Mouse (Mus musculus) erythroblast, embryonic 14.5 days (primary cell): ENCODE data around the gene Cldn16. TPM values are rescaled to one million over a fixed set of nuclear protein-coding genes. Genes with fewer than 3 reads are reported as not detected.
"Not testable (repeated sequence)": the region's sequence is repeated elsewhere in the genome, so short reads cannot be mapped to it uniquely, and the experiment has no call there.

Experiments
- H3K27me3 ChIP-seq: 2 replicates; pipeline ENCODE4 v1.6.1; 2012; ENCODE audit warnings: inconsistent platforms; ENCODE audit not compliant: control insufficient read depth
- H3K36me3 ChIP-seq: 2 replicates; pipeline ENCODE4 v1.6.1; 2012; ENCODE audit warnings: mild to moderate bottlenecking, inconsistent platforms; ENCODE audit not compliant: control insufficient read depth
- H3K4me1 ChIP-seq: 2 replicates; pipeline ENCODE4 v1.6.1; 2012; ENCODE audit warnings: inconsistent platforms; ENCODE audit not compliant: control insufficient read depth
- H3K4me3 ChIP-seq: replicated peaks from 2 replicates; pipeline ENCODE3; 2012; ENCODE audit warnings: moderate library complexity, mild to moderate bottlenecking, inconsistent platforms
- H3K9me3 ChIP-seq: 2 replicates; pipeline ENCODE4 v1.6.1; 2012; ENCODE audit warnings: low read length, inconsistent platforms, mixed read lengths; ENCODE audit not compliant: control insufficient read depth
- GATA1 ChIP-seq: IDR thresholded peaks from 2 replicates; pipeline ENCODE4 v1.6.1; 2012; ENCODE audit warnings: low read length, inconsistent platforms, mixed read lengths
- TAL1 ChIP-seq: IDR thresholded peaks from 3 replicates; pipeline ENCODE4 v1.6.1; 2012; ENCODE audit warnings: low read length, inconsistent platforms, mixed read lengths
- polyA plus RNA-seq: library from polyadenylated mRNA; stranded (reverse); fragments of >175 nt; gene quantifications from 2 replicates; pipeline ENCODE4 v1.2.3, GENCODE M21; 2012

Gene Cldn16
- polyA plus RNA-seq, 1 experiment = not detected

- Histone ChIP-seq H3K9me3 (no peaks in the 10 kb centered on the region), H3K4me3 (no peak overlapping the region), H3K4me1 (no peaks in the 10 kb centered on the region), H3K27me3 (no peaks in the 10 kb centered on the region), H3K36me3 (no peaks in the 10 kb centered on the region)
- TF ChIP-seq GATA1 = no peak
- TF ChIP-seq TAL1 = no peak
Measured at GRCm38 (mm10) chr16:26456182-26456581, 6.8 kb upstream of the Cldn16 start.

GRCm38 (mm10) chr16:26466535-26466934, 3.6 kb downstream of the Cldn16 start:
- H3K9me3 ChIP-seq = peaks cover 5% of the 10 kb centered on the region; the same call in 1 of the 2 replicates
- no peaks in the 10 kb centered on the region for H3K36me3 ChIP-seq
- H3K27me3 ChIP-seq = no peaks in the 10 kb centered on the region
- no peak for TF ChIP-seq TAL1
- H3K4me1 ChIP-seq = no peaks in the 10 kb centered on the region
- H3K4me3 ChIP-seq = no peak overlapping the region

- no peaks in the 10 kb centered on the region for H3K36me3 ChIP-seq
- no peaks in the 10 kb centered on the region for H3K27me3 ChIP-seq
- no peak overlapping the region for H3K4me3 ChIP-seq
- TF ChIP-seq GATA1 (no peak), TAL1 (no peak)
- no peaks in the 10 kb centered on the region for H3K9me3 ChIP-seq
- no peaks in the 10 kb centered on the region for H3K4me1 ChIP-seq
Measured at GRCm38 (mm10) chr16:26471254-26471653, 8.3 kb downstream of the Cldn16 start.

GRCm38 (mm10) chr16:26495721-26496120, 32.8 kb downstream of the Cldn16 start:
- H3K36me3 ChIP-seq = no peaks in the 10 kb centered on the region
- H3K4me3 ChIP-seq = no peak overlapping the region
- H3K9me3 ChIP-seq = no peaks in the 10 kb centered on the region
- TF ChIP-seq TAL1 = no peak
- no peak for TF ChIP-seq GATA1
- no peaks in the 10 kb centered on the region for H3K4me1 ChIP-seq
- no peaks in the 10 kb centered on the region for H3K27me3 ChIP-seq

GRCm38 (mm10) chr16:26499705-26500104, 36.8 kb downstream of the Cldn16 start:
- not testable (repeated sequence) for H3K36me3 ChIP-seq, H3K27me3 ChIP-seq, H3K9me3 ChIP-seq, H3K4me1 ChIP-seq, H3K4me3 ChIP-seq

DNA sequence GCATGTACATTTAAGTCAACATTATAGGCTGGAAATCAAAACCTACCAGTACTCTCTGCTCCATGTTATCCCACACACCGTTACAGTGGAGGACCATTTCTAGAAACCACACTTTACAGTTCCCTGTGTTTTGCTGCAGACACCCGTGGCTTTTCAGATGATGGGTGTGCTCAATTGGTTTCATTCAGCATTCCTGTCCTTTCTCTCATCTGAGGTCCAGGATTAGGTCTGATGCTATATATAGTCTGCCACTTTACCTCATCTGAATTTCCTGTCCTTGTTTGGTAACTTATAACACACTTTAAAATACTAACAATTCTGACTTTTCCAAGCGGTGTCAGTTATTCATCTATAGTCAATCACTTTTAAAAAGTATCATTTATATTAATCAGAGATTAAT, 37.8 kb downstream of the Cldn16 start:
- Histone ChIP-seq H3K36me3 (no peaks in the 10 kb centered on the region), H3K4me3 (no peak overlapping the region), H3K27me3 (no peaks in the 10 kb centered on the region), H3K4me1 (no peaks in the 10 kb centered on the region), H3K9me3 (no peaks in the 10 kb centered on the region)
- no peak for TF ChIP-seq TAL1
- TF ChIP-seq GATA1 = no peak

DNA sequence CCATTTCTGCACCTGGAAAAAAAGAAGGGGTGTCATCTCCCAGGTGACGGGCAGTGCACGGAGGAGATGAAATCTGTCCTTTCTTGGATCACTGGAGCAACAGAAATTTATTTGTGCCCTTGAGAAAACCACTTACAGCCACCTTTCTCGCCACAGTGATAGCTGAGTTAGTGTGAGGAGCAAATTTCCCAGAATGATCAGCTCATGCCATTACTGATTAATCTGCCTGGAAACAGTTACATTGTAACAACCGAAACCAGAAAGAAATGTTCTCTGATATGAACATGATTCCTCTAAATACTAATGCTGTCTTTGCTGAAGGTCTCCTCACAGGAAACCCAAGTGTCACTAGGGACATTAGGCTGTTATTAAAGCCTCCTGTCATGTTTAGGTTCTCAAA, 42.0 kb downstream of the Cldn16 start:
- no peak for TF ChIP-seq TAL1
- TF ChIP-seq GATA1 = no peak
- no peaks in the 10 kb centered on the region for H3K4me1 ChIP-seq
- no peaks in the 10 kb centered on the region for H3K27me3 ChIP-seq
- no peaks in the 10 kb centered on the region for H3K36me3 ChIP-seq
- H3K9me3 ChIP-seq = no peaks in the 10 kb centered on the region
- no peak overlapping the region for H3K4me3 ChIP-seq

DNA sequence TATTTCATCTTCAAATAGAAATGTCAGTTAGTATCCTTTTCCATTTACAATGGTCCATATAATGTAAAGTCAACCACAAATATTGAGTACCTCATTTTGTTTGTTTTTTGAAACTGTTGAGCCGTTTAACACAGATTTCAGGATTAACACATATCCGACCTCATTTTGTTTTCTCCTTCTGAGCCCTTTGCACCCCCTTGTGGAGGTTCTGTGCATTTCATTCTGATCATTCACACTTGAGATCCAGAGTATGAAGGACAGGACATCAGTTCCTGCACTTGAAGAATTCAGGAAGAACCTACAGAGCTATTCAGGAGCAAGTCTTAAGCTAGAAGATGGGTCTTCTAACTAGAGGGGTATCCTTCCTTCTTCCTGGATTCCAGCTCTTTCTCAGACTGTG, 56.7 kb downstream of the Cldn16 start:
- Histone ChIP-seq H3K4me1 (no peaks in the 10 kb centered on the region), H3K27me3 (no peaks in the 10 kb centered on the region), H3K4me3 (no peak overlapping the region), H3K9me3 (peaks cover 2% of the 10 kb centered on the region; the same call in 1 of the 2 replicates), H3K36me3 (no peaks in the 10 kb centered on the region)
- TF ChIP-seq GATA1 (no peak), TAL1 (no peak)

DNA sequence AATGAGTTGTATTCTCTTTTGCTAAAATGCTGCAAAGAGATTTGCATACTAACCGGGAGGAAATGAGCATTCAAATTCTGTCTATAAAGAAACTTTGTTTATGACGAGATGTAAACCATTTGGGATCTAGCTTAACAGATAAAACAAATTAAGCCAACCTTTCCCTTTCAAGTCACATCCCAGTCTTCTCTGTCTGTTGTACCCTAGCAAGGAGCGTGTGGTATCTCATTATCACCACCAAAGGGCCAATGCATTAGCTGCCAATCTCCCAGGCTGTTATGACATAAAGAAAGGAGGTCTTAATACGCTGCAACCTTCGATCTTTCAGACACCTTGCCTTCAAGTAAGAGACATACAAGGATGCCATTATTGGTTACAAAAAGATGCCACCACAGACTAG, 62.9 kb downstream of the Cldn16 start:
- Histone ChIP-seq H3K27me3 (no peaks in the 10 kb centered on the region), H3K9me3 (no peaks in the 10 kb centered on the region), H3K36me3 (no peaks in the 10 kb centered on the region), H3K4me3 (no peak overlapping the region), H3K4me1 (no peaks in the 10 kb centered on the region)
- TF ChIP-seq TAL1 (no peak), GATA1 (no peak)

- Histone ChIP-seq H3K4me3 (no peak within 1 kb of the TSS), H3K4me1 (no peaks in the 10 kb centered on the region), H3K27me3 (no peaks in the 10 kb centered on the region), H3K9me3 (no peaks in the 10 kb centered on the region), H3K36me3 (no peaks in the 10 kb centered on the region)
- no peak for TF ChIP-seq GATA1
- TF ChIP-seq TAL1 = no peak
Measured at GRCm38 (mm10) chr16:26526669-26527068, 63.7 kb downstream of the Cldn16 start, which contains the start of gene Tmem207. Tmem207 (minus strand) TSS chr16:26526769.
